Mouse (Mus musculus) thymus, adult 2 months (tissue): Measurements from ENCODE around the gene Pdk2. TPM values are rescaled to one million over a fixed set of nuclear protein-coding genes. Genes with fewer than 3 reads are reported as not detected.

ENCODE experiments used
- DNase-seq: peaks from one replicate; pipeline ENCODE4 v3.0.0; 2021
- H3K27ac ChIP-seq: fragments of 200-500 bp; 2 replicates; pipeline ENCODE4 v1.5.1; 2012; ENCODE audit warnings: low read length, control low read depth; ENCODE audit not compliant: control insufficient read depth, insufficient read depth
- H3K27me3 ChIP-seq: fragments of 200-500 bp; 2 replicates; pipeline ENCODE4 v1.6.1; 2012; ENCODE audit warnings: mild to moderate bottlenecking, low read length, moderate library complexity, mixed read lengths; ENCODE audit not compliant: control insufficient read depth, insufficient read depth
- H3K36me3 ChIP-seq: fragments of 200-500 bp; 2 replicates; pipeline ENCODE4 v1.6.1; 2012; ENCODE audit warnings: mild to moderate bottlenecking, low read length, moderate library complexity; ENCODE audit not compliant: control insufficient read depth, insufficient read depth
- H3K4me1 ChIP-seq: fragments of 200-500 bp; replicated peaks from 2 replicates; pipeline ENCODE4 v1.6.1; 2012; ENCODE audit warnings: low read length; ENCODE audit not compliant: control insufficient read depth, insufficient read depth
- H3K4me3 ChIP-seq: fragments of 200-500 bp; 2 replicates; pipeline ENCODE4 v1.5.1; 2012; ENCODE audit warnings: mild to moderate bottlenecking, low read length, control low read depth, moderate library complexity; ENCODE audit not compliant: control insufficient read depth, insufficient read depth
- CTCF ChIP-seq: fragments of 200-500 bp; IDR thresholded peaks from 2 replicates; pipeline ENCODE4 v1.5.1; 2012; ENCODE audit warnings: mild to moderate bottlenecking, control low read depth, low read length, moderate library complexity, borderline replicate concordance; ENCODE audit not compliant: control insufficient read depth, poor library complexity, insufficient read depth; ENCODE audit errors: extremely low read depth
- POLR2A ChIP-seq: fragments of 200-500 bp; IDR thresholded peaks from 2 replicates; pipeline ENCODE4 v1.6.1; 2012; ENCODE audit warnings: mild to moderate bottlenecking, low read length, control low read depth, moderate library complexity; ENCODE audit not compliant: control insufficient read depth, poor library complexity, insufficient read depth; ENCODE audit errors: extremely low read depth
- WGBS: fragments of 180-500 bp; shearing (Covaris S2); methylation state at CpG from one replicate; pipeline ENCODE4 v1.1.7; 2018; 5-methylcytosine and 5-hydroxymethylcytosine counted together
- polyA plus RNA-seq: library from polyadenylated mRNA; depleted of rRNA; stranded (reverse); fragments of >200 nt; gene quantifications from 2 replicates; pipeline ENCODE4 v1.2.3, GENCODE M21; 2012

The Pdk2 gene
- polyA plus RNA-seq, 1 experiment: 55.0 TPM

- peak overlapping the region; percentile 68 for H3K27ac ChIP-seq
- peaks cover 66% of the 10 kb centered on the region for H3K4me1 ChIP-seq
- no peak for DNase-seq
- WGBS: 27% methylated on average over 6 of the region's 6 CpGs
- no peaks in the 10 kb centered on the region for H3K27me3 ChIP-seq
- peak overlapping the region; percentile 69 for H3K4me3 ChIP-seq
- no peaks in the 10 kb centered on the region for H3K36me3 ChIP-seq
- TF ChIP-seq CTCF (no peak), POLR2A (no peak)
Measured at GRCm38 (mm10) chr11:94990102-94990748, 50.9 kb downstream of the Pdk2 start.

GRCm38 (mm10) chr11:94989562-94990017, 51.6 kb downstream of the Pdk2 start:
- WGBS: under 1% methylated on average over 12 of the region's 12 CpGs
- H3K4me3 ChIP-seq: peak overlapping the region; percentile 81
- H3K27ac ChIP-seq: peak overlapping the region; percentile 83
- peak; percentile 89 for DNase-seq
- no peaks in the 10 kb centered on the region for H3K36me3 ChIP-seq
- H3K27me3 ChIP-seq: no peaks in the 10 kb centered on the region
- H3K4me1 ChIP-seq: peaks cover 59% of the 10 kb centered on the region
- peak; percentile 48; the same call in 1 of the 2 replicates for TF ChIP-seq POLR2A
- TF ChIP-seq CTCF: no peak

- WGBS: 39% methylated on average over 10 of the region's 10 CpGs
- H3K27ac ChIP-seq: peak overlapping the region; percentile 83
- no peaks in the 10 kb centered on the region for H3K27me3 ChIP-seq
- DNase-seq: no peak
- TF ChIP-seq POLR2A (no peak), CTCF (no peak)
- H3K4me3 ChIP-seq: peak overlapping the region; percentile 81
- H3K36me3 ChIP-seq: no peaks in the 10 kb centered on the region
- H3K4me1 ChIP-seq: peaks cover 56% of the 10 kb centered on the region
Measured at GRCm38 (mm10) chr11:94988780-94989561, 52.2 kb downstream of the Pdk2 start.

- TF ChIP-seq POLR2A (no peak), CTCF (no peak)
- 84% methylated on average over 8 of the region's 8 CpGs for WGBS
Measured at GRCm38 (mm10) chr11:94987851-94988250, 53.3 kb downstream of the Pdk2 start.

GRCm38 (mm10) chr11:94987341-94987740, 53.8 kb downstream of the Pdk2 start:
- TF ChIP-seq POLR2A (no peak), CTCF (no peak)
- WGBS: 70% methylated on average over 6 of the region's 6 CpGs
- Histone ChIP-seq H3K4me1 (peaks cover 41% of the 10 kb centered on the region), H3K4me3 (no peak overlapping the region), H3K27ac (no peak overlapping the region), H3K36me3 (no peaks in the 10 kb centered on the region), H3K27me3 (no peaks in the 10 kb centered on the region)
- DNase-seq: no peak

More at GRCm38 (mm10) chr11:94987851-94988250, 53.3 kb downstream of the Pdk2 start:
- Histone ChIP-seq H3K27ac (no peak overlapping the region), H3K36me3 (no peaks in the 10 kb centered on the region), H3K4me3 (no peak overlapping the region), H3K4me1 (peaks cover 45% of the 10 kb centered on the region), H3K27me3 (no peaks in the 10 kb centered on the region)
- DNase-seq: no peak

GRCm38 (mm10) chr11:94986435-94986834, 54.7 kb downstream of the Pdk2 start:
- no peak overlapping the region for H3K4me3 ChIP-seq
- WGBS: 54% methylated on average over 2 of the region's 2 CpGs
- peak; percentile 25 for DNase-seq

More at GRCm38 (mm10) chr11:94986435-94986834, 54.7 kb downstream of the Pdk2 start:
- no peak for TF ChIP-seq CTCF
- no peak for TF ChIP-seq POLR2A
- Histone ChIP-seq H3K27me3 (no peaks in the 10 kb centered on the region), H3K36me3 (no peaks in the 10 kb centered on the region), H3K4me1 (peaks cover 41% of the 10 kb centered on the region), H3K27ac (no peak overlapping the region)
